Mouse (Mus musculus): ENCODE results near the gene Hrh2. TPM values are rescaled to one million over a fixed set of nuclear protein-coding genes. Genes with fewer than 3 reads are reported as not detected.

Gene Hrh2
- polyA plus RNA-seq (2014; fragmentation: Illumina TruSeq; extraction: RNeasy Lipid Tissue Mini Kit (QIAGEN cat#74804); ENCODE audit: low read depth, low replicate concordance), result 0.08 TPM

DNA sequence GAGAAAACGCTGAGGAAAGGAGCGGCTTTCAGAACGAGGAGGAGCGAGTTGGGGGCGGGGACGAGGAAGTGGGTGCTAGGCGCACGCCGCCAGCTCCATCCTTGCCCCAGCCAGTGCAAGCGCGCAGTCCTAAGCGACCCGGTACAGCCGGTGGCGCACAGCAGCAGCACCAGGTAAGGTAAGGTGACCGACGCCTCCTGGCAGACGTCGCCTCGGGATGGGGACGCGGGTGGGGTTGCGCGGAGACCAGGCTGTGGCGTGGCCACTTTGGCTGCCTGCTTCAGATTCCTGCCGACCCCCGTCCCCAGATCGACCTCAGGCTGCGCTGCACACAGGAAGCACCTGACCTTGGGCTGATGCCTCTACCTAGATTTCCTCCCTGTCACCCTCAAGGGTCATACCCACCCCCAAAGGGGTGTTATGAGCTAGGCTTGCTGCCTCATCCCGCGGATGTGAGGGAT, at the start of gene Hrh2:
Gene Hrh2 (plus strand): TSS at position 109 of the 461 bp plus-strand sequence.

Other genes with a start within 250 kb of the Hrh2 start
- gene Drd1, start 136.4 kb upstream of the Hrh2 start, polyA plus RNA-seq (2014; fragmentation: Illumina TruSeq; extraction: RNeasy Lipid Tissue Mini Kit (QIAGEN cat#74804); ENCODE audit: low read depth, low replicate concordance), result not detected
- 111 TPM for gene Sfxn1, start 120.3 kb upstream of the Hrh2 start, polyA plus RNA-seq (2014; fragmentation: Illumina TruSeq; extraction: RNeasy Lipid Tissue Mini Kit (QIAGEN cat#74804); ENCODE audit: low read depth, low replicate concordance)
- gene Cplx2, start 179.2 kb downstream of the Hrh2 start, polyA plus RNA-seq (2014; fragmentation: Illumina TruSeq; extraction: RNeasy Lipid Tissue Mini Kit (QIAGEN cat#74804); ENCODE audit: low read depth, low replicate concordance), result 0.45 TPM

Measured in liver, adult 10 weeks (tissue).